Mouse (Mus musculus) layer of hippocampus, adult 8-10 months (tissue): ENCODE measurements around the gene Inpp5e. TPM values are rescaled to one million over a fixed set of nuclear protein-coding genes. Genes with fewer than 3 reads are reported as not detected.

ENCODE experiments used
- DNase-seq, 2 experiments: peaks; one replicate each; pipeline ENCODE4 v3.0.0; 2022; ENCODE audit warnings: low spot score in 2 of 2
- total RNA-seq, 4 experiments: library from RNA; stranded (reverse); gene quantifications; 2 replicates each; pipeline ENCODE4 v1.2.4; 2022

Gene Inpp5e
- total RNA-seq, 4 experiments from 2014 or later, result 23.9 to 27.9 (median 25.8) TPM

DNA sequence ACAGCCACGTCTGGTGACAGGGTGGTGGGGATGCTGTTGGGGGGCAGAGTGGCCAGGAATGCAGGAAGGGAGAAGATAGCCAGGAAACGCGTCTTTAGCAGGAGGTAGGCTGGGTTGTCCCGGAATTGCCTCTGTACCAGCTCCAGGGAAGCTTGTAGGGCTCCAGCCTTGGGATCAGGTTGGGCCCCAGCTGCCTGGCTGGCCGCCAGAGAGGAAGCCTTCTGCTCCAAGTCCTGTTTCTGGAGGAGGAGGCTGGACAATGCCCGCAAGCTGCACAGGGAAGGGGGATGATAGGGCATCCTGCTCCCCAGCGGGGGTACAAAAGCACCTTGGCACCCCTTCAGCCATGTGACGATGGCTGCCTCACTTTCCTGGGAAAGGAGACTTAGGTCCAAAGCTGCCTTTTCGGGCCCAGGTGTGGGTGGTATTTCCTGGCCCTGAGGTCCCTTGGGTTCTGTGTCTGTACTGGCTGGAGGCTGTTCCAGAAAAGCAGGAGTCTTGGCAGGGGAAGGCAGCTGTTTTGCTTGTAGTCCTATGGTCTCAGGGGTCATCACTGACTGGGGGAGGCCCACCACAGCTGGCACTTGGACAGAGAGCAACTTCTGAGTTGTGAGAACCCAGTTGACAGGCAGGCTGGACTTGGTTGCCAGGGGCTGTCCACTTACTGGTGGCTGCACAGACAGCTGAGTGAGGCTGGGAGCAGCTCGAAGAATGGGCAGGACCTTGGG, 44.1 kb downstream of the Inpp5e start:
- no peak for DNase-seq

- DNase-seq, result no peak
Observed at GRCm38 (mm10) chr2:26363481-26363880, 45.5 kb downstream of the Inpp5e start.

DNA sequence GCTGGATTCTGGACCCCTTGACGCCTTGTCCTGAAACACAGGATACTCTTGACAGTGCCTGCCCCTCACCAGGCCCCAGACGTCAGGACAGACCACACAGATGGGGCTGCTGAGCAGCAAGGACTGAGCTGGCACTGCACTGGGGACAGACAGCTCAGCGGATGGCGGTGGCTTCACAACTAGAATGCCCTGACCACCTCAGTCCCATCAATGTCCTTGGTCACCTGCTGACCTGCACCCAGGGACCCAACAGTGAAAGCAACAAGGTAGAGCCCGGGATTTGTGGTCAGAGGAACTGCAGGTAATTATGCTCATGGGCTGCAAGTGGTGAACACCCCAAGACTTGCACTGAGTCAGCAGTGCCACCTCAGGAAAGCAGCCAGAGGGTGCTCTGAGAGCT, 46.0 kb downstream of the Inpp5e start:
- DNase-seq, result no peak

DNA sequence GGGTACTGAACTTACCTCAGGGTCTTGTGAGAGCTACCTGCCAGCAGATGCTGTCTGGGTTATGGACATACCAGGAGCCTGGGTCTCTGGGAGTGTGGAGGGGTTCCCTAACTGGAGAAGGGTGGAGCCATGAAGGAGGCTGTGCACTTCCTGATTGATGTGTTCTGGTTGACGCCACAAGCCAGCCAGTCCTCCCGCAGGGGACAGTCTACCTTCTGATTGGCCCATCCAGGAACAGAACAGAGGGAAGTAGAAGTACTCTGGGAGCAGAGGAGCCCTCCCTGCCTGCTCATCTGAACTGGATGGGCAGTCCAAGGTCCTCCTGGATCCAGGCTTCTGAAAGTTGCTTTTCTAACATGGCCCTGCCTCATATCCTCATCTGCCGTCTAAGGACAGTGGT, 48.2 kb downstream of the Inpp5e start, which contains the start of gene Card9:
TSS of gene Card9 (minus strand) at position 147 of the 400 bp plus-strand sequence.
- no peak for DNase-seq

GRCm38 (mm10) chr2:26359983-26360382, 49.0 kb downstream of the Inpp5e start:
- DNase-seq, result no peak

DNA sequence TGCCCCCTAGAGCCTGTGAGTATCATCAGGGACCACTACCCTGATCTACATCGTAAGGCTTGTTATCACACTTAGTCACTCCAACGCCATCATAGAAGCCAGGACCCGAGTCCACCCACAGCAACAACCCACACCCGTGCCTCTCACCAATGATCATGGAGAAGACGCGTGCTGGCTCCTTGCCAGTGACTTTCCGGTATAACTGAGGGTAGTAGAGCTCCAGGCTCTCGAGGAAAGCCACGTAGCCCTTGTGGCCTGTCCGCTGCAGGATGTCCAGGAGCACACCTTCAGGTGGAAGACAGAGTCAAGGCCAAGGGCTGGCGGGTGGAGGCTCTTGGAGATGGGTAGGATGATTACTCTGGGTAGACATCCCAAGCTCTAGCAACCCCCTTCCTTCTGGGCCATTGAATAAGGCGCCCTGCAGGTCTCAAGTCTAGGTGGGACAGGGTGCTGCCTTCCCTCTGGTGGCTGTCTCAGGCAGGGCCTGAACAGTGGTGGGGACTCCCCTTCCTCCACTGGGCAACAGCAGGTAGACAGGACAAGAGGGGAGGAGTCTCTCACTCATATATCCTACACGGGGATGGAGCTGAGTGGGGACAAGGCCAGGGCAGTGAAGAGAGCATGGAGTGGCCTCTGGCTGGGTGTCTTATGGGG, 50.2 kb downstream of the Inpp5e start:
- peak in 1 of 2 experiments; percentile 23 for DNase-seq

- no peak for DNase-seq
Observed at GRCm38 (mm10) chr2:26357484-26357883, 51.5 kb downstream of the Inpp5e start.

DNA sequence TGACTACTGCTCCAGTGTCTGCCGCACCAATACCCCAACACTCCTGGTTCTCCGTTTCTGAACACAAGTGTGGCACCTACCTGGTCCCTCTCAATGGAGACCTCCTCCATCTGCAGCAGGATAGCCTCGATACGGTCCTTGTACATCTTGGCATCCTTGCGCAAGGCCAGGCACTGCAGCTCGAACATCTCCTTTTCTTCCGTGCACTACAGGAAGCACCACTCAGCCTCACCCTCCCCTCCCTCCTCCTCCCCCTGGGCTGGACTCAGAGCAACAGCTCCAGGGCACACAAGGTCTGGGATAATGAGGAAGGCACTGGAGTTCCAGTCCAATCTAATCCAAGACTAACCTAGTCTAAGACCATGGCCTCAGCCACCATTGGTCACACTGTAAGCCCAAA, 52.3 kb downstream of the Inpp5e start:
- DNase-seq, result no peak

DNA sequence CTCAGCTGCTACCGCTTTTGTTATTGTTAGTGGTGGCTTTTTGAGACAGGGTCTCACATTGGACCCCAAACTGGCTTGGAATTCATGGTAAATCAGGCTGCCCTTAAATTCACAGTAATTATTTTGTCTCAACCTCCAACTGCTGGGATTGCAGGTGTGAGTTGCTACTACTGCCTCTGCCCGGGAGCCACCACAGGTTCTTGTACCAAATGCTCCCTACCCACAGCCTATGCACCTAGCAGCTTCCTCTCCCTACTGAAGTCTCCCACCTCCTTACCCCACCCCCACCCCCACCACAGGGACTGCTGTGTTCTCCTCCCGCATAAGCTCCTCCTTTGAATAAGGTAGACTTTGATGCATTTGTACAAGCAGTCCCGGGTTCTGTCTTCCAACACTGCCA, 52.8 kb downstream of the Inpp5e start:
- no peak for DNase-seq

DNA sequence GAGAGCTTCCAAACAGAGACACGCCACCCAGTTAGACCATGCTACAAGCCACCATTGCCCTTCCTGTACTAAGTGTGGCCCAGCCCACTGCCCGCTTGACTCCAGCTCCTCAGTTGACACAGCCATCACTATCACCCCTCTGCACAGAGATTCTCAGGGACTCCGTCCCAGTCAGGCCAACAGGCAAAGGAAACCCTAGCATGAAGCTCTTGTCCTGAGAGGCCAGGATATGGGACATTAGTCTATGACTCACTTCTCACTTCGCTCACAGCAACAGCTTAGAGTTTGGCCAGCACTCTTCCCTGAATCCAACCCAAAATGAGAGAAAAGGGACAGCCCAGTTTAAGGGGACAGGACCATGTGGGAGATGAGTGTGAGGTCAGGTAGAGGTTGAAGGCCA, 54.6 kb downstream of the Inpp5e start:
- no peak for DNase-seq

DNA sequence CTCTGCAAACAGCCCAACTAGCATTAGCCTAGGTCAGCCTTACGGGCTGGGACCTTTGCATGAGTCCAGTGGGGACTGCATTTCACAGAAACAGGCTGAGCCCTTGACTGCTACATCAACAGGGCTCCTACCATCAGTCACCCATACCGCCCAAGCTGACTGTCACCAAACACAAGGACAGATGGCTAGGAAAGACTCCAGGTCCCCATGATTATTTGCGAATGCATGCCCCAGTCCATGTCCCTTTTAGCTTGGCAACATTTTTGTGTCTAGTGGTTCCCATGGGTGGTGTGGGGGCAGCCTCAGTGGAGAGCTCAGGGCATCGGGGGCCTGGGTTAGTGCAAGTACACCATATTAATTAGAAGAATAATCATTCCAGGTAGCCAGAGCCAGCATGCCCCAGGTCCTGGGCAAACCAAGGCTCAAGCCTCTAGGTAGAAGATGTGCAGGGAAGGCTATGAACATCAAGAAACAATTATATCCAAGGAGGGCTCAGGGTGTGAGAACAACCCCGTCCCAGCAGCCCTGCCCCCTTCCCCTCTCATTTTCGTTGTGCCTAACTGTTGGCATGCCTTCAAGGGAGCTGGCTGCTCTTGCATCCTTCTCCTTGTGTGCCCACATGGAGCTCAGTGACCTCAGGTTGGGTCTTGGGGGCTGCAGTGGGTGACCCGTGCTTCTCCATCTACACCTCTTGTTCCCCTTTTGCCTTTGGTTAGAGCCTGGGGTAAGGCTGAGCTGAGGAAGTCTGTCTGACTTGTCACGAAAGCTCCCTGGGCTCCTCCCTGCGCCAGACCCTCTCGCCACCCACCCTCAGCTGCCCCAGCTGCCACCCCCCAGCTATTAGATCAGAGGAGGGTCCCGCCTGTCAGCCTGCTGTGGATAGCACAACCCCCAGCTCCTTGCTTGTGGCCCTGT, 55.7 kb downstream of the Inpp5e start:
- DNase-seq, result peak in 1 of 2 experiments; percentile 29

- DNase-seq, result peak; percentile 22 to 44
Observed at GRCm38 (mm10) chr2:26352291-26352910, 56.6 kb downstream of the Inpp5e start.

DNA sequence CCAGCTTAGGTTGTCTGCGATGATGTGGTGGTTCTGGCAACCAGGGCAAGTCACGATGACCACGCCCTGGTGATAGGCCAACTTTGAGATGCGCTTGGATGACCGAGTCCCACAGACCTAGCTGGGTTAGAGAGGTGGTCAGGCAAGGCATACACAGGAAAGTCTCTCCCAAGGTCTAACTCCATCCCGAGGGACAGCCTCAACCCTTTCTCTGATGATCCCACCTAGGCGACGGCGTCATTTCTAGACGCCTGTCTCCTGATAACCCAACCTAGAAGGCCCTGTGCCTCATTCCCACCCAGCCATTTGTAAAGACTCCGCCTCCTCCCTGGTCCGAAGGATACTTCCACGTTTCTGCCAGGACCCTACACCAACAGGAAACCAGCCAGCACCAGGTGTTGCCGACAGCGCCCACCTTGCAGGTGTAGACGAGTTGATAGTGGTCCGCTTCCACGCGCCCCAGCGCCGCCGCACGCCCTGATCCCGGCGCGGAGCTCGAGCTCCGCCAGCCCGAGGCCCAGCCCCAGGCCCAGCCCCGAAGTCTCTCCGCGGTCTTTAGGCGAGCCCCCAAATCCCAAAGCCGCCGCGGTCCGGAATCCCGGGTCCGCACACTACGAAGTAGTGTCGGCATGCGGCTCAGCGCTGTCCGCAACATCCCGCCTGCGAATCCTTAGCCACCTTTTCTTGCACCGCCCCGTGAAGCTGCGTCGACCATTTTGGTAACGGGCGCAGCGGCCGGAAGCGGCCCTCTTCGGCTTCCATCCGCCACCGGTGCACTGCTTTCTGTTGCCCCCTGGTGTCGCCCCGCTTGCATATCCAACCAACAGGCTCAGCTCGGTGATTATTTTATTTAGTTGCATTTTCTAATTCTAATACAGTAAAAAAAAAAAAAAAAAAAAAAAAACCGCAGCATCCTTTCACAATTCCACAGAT, 57.4 kb downstream of the Inpp5e start, which contains the start of gene Dnlz:
TSS of gene Dnlz (minus strand) at position 753 of the 933 bp plus-strand sequence.
- DNase-seq, result peak; percentile 90 to 95

GRCm38 (mm10) chr2:26348241-26348640, 60.8 kb downstream of the Inpp5e start:
- no peak for DNase-seq

Other genes with a start within 250 kb of the Inpp5e start
- gene Lhx3, start 200.9 kb downstream of the Inpp5e start, total RNA-seq, result under 1 TPM in 3 of 4 experiments, not detected in 1; 0.27 to 0.53 (median 0.31) TPM
- 10 to 100 TPM; 22.9 to 26.5 (median 24.9) TPM for gene Qsox2, start 171.7 kb downstream of the Inpp5e start, total RNA-seq
- gene Ccdc187, start 114.6 kb downstream of the Inpp5e start, total RNA-seq, result 1 to 10 TPM in 3 of 4 experiments, under 1 TPM in 1; 0.47 to 1.9 (median 1.5) TPM
- gene Gpsm1, start 93.7 kb downstream of the Inpp5e start, total RNA-seq, result 10 to 100 TPM; 44.1 to 48.7 (median 45.6) TPM
- 10 to 100 TPM; 22.4 to 27.7 (median 24.8) TPM for gene Dnlz, start 57.1 kb downstream of the Inpp5e start, total RNA-seq
- 1 to 10 TPM; 1.6 to 6.1 (median 4.1) TPM for gene Card9, start 48.3 kb downstream of the Inpp5e start, total RNA-seq
- gene Snapc4, start 28.6 kb downstream of the Inpp5e start, total RNA-seq, result 10 to 100 TPM; 72.9 to 86.2 (median 82.1) TPM
- gene Entr1, start 19.9 kb downstream of the Inpp5e start, total RNA-seq, result 100 to 1,000 TPM; 125 to 165 (median 148) TPM
- gene Pmpca, start 19.9 kb downstream of the Inpp5e start, total RNA-seq, result 10 to 100 TPM; 87.2 to 97.4 (median 91.3) TPM
- 10 to 100 TPM; 48.2 to 56.5 (median 54.5) TPM for gene Sec16a, start 36.0 kb upstream of the Inpp5e start, total RNA-seq
- gene Notch1, start 107.5 kb upstream of the Inpp5e start, total RNA-seq, result 10 to 100 TPM; 31.0 to 36.2 (median 34.2) TPM
- gene Egfl7, start 170.8 kb upstream of the Inpp5e start, total RNA-seq, result 10 to 100 TPM; 62.4 to 90.7 (median 72.7) TPM
- gene Gm20532, start 177.4 kb upstream of the Inpp5e start, total RNA-seq, result not detected
- gene Agpat2, start 195.2 kb upstream of the Inpp5e start, total RNA-seq, result 1 to 10 TPM; 1.1 to 4.9 (median 3.7) TPM
- 10 to 100 TPM; 66.1 to 70.8 (median 68.5) TPM for gene Fam69b, start 219.3 kb upstream of the Inpp5e start, total RNA-seq